Mouse (Mus musculus) lung, postnatal 10 days (tissue): ENCODE data around the gene H2-DMb2.

Experiments
- DNase-seq: peaks from one replicate; pipeline ENCODE4 v3.0.0; 2021

Gene H2-DMb2

DNA sequence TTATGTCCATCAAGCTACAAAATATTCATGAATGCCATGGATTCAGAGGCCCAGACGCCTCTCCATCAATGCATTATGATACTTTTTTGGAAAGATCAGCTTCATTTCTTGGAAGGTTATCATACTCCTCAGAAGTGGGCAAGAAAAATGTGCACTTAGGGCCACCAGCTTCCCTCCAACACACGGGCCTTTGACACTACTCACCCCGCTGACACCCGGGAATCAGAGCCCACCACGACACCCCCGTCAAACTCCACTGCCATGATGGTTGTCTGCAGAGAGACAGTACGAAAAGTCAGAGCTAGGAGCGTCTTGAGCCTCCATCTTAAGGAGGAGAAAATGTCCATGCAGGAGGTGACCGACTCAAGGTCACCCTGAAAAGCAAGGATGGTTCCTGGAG is 42.4 kb downstream of the H2-DMb2 start:
- DNase-seq, result no peak

GRCm38 (mm10) chr17:34186885-34187260 is 43.8 kb downstream of the H2-DMb2 start:
- no peak for DNase-seq

DNA sequence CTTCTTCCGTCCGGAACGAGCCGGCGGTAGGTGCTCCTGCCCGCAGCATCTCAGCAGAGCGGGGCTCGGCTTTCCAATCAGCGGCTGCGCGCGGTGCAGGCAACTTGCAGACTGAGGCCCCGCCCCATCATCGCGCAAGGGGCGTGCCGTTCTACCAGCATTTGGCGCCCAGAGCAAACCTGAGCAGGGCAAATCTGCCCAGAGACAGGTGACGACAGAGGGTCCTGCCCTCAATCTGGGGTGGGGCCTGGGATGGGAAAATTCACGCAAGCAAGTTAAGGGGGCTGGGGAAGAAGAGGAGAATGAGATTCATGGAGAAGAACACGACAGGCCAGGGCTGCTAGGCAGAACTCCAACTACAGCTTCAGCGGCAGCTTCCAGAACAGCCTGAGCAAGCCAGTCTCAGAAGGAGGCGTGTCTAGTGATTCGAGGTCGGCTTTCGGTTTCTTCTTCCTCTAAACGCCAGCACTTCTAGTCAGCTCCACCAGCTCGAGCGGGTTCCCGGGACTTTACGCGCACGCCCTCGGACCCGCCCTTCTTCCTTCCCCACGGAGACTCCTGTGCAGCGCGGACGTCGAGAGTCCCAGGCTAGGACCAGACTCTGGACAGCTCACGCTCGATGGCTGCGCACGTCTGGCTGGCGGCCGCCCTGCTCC is 44.3 kb downstream of the H2-DMb2 start, which contains the start of the genes Tap1 and Psmb9:
Gene Tap1, plus strand, starts transcription at position 293 of the 656 bp plus-strand sequence.
Gene Psmb9, minus strand, starts transcription at position 504 of the 656 bp plus-strand sequence.
- DNase-seq, result peak; percentile 98

DNA sequence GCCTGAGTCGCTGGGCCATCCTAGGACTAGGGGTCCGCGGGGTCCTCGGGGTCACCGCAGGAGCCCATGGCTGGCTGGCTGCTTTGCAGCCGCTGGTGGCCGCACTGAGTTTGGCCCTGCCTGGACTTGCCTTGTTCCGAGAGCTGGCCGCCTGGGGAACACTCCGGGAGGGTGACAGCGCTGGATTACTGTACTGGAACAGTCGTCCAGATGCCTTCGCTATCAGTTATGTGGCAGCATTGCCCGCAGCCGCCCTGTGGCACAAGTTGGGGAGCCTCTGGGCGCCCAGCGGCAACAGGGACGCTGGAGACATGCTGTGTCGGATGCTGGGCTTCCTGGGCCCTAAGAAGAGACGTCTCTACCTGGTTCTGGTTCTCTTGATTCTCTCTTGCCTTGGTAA is 44.9 kb downstream of the H2-DMb2 start:
- peak; percentile 40 for DNase-seq

DNA sequence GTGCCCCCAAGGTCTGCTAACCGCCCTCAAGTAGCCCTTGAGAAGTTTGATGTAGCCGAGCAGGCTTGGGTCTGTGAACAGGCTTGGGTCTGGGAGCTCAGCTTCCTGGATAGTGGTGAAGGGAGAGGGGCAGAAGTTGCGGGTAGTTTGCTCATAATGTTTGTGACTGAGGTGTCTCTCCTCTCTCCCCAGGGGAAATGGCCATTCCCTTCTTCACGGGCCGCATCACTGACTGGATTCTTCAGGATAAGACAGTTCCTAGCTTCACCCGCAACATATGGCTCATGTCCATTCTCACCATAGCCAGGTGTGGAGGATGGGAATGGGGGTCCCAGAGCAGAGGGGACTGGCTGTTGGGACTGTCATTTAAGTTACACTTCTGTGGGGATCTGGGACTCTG is 45.9 kb downstream of the H2-DMb2 start:
- no peak for DNase-seq

DNA sequence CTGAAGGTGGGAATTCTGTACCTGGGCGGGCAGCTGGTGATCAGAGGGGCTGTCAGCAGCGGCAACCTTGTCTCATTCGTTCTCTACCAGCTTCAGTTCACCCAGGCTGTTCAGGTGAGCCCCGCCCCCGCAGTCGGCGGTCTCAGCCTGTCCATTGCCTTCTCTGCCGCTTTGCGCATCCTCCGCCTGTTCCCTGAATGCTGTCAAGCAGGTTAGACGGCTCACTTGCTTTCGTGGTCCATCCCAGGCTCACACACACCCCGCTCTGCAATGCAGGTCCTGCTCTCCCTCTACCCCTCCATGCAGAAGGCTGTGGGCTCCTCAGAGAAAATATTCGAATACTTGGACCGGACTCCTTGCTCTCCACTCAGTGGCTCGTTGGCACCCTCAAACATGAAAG is 49.7 kb downstream of the H2-DMb2 start:
- no peak for DNase-seq

GRCm38 (mm10) chr17:34193468-34193867 is 50.4 kb downstream of the H2-DMb2 start:
- no peak for DNase-seq

GRCm38 (mm10) chr17:34194723-34195122 is 51.6 kb downstream of the H2-DMb2 start:
- DNase-seq, result no peak

DNA sequence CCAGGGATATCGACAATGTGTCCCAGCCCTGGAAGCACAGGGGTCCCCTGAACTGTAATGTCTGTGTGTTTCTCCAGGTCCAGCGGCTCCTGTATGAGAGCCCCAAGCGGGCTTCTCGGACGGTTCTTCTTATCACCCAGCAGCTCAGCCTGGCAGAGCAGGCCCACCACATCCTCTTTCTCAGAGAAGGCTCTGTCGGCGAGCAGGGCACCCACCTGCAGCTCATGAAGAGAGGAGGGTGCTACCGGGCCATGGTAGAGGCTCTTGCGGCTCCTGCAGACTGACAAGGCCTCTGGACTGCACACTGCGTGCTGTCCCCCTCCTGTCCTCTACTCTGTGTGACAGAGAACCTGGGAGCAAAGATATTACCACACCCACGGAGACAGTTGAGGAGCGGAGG is 53.4 kb downstream of the H2-DMb2 start:
- DNase-seq, result no peak

- peak; percentile 98 for DNase-seq
Observed at GRCm38 (mm10) chr17:34196941-34197894, 54.1 kb downstream of the H2-DMb2 start, which contains the start of gene Psmb8. Gene Psmb8 (plus strand): TSS chr17:34197721.

GRCm38 (mm10) chr17:34197904-34198520 is 54.9 kb downstream of the H2-DMb2 start:
- DNase-seq, result peak; percentile 80

DNA sequence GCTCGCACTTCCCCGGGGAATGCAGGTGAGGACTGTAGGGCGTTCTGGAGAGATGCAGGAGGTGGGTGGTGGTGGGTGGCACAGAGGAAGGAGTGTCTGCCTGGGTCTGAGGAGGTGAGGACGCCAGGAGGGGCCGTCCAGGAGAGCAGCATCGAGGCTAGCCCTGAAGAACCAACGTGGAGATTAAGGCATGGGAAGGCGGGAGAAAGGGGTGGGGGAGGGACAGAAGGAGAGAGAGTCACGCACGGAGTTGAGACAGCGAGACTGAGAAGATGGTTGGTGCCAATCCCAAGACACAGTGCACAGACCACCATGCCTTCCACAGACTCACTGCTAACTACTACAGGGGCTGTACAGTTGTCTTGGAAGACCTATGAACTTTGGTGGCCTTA is 55.4 kb downstream of the H2-DMb2 start:
- no peak for DNase-seq

GRCm38 (mm10) chr17:34199050-34199619 is 56.0 kb downstream of the H2-DMb2 start:
- no peak for DNase-seq

GRCm38 (mm10) chr17:34200047-34200446 is 56.9 kb downstream of the H2-DMb2 start:
- no peak for DNase-seq

DNA sequence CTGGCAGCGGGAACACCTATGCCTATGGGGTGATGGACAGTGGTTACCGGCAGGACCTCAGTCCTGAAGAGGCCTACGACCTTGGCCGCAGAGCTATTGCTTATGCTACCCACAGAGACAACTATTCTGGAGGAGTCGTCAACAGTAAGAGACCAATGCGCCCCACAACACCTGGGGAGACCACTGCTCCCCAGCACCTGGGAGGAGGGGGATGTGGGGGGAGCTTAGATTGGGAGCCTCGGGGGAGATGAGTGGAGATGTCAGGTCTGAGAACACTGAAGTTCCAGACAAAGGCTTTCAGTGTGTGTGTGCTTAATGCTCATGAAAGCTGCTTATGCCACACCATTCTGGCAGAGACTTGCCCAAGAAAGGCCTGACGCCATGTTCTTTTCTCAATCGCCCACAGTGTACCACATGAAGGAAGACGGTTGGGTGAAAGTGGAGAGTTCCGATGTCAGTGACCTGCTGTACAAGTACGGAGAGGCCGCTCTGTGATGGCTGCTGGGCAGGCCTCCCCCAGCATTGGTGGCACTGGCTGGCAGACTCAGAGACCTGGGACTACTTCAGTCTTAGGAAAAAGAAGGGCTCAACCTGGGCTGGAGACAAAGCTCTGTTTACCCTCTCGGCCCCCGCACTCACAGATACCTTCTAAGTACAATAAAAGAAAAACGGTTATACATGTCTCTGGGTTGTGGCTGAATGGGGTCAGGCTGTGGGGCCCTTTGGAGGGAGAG is 57.8 kb downstream of the H2-DMb2 start:
- no peak for DNase-seq
